Mouse (Mus musculus): Measurements from ENCODE around the gene Mier1.

DNA sequence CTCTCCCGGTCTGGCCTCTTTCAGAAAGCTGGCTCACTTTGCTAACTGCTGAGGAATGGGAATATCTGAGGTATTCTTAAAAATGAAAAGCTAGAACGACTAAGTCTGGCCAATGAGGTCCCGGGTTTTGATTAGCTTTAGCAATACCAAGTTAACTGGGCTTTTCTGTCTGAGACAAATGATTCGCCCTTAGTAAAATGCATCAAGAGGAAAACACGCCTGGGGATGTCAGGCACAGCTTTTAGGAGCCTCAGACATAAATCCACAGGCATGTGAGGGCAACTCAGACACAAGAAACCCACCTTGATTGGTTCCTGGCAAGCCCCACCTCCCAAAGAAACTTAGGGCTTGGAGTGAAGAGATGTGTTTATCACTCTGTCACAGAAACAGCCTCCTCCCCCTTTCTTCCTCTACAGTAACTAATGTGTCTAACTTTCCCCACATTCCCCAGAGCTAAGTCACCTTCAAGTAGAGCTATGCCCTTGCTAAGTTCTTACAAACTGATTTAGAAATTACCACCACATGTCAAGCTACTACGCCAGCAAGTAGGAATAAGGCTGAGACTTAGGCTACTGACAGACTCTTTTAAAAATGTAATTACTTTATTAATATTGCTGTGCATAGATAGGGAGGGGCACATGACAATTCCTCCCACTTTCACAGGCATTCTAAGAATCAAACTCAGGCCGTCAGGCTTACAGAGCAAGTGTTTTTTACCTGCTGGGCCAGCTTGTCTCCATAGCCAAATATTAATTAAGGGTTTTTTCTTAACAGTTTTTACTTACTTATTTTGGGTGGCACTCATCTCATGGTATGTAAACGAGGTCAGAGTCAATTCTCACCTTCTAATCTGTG, 74.8 kb downstream of the Mier1 start:
- TF ChIP-seq CTCF (IDR thresholded peaks at IDR 0.05; ENCODE audit: borderline replicate concordance, control insufficient read depth, extremely low read depth, insufficient read depth, low read length, poor library complexity) (no peak), POLR2A (IDR thresholded peaks at IDR 0.05; ENCODE audit: control insufficient read depth, extremely low read depth, insufficient read depth, low read length, poor library complexity) (no peak)

All from thymus, adult 2 months (tissue).